Mouse (Mus musculus) intestine, embryonic 15.5 days (tissue): ENCODE data around the gene Enthd1. TPM values are rescaled to one million over a fixed set of nuclear protein-coding genes. Genes with fewer than 3 reads are reported as not detected.

Experiments used
- ATAC-seq: fragments of 200-750 bp; cut with Nextera tagmentation; 2 replicates; pipeline ENCODE4 v1.8.0; 2017; ENCODE audit warnings: moderate TSS enrichment, moderate library complexity
- H3K27ac ChIP-seq: fragments of 300-500 bp; sonication (generic); 2 replicates; pipeline ENCODE4 v1.5.1; 2015; ENCODE audit warnings: mild to moderate bottlenecking, inconsistent platforms
- H3K27me3 ChIP-seq: fragments of 300-500 bp; sonication (generic); replicated peaks from 2 replicates; pipeline ENCODE4 v1.6.1; 2015; ENCODE audit warnings: inconsistent platforms
- H3K36me3 ChIP-seq: fragments of 300-500 bp; sonication (generic); 2 replicates; pipeline ENCODE4 v1.6.1; 2015; ENCODE audit warnings: inconsistent platforms
- H3K4me1 ChIP-seq: fragments of 300-500 bp; sonication (generic); replicated peaks from 2 replicates; pipeline ENCODE4 v1.6.1; 2015; ENCODE audit warnings: inconsistent platforms
- H3K4me2 ChIP-seq: fragments of 300-500 bp; sonication (generic); replicated peaks from 2 replicates; pipeline ENCODE4 v1.6.1; 2015; ENCODE audit warnings: mild to moderate bottlenecking, inconsistent platforms
- H3K4me3 ChIP-seq: fragments of 300-500 bp; sonication (generic); replicated peaks from 2 replicates; pipeline ENCODE4 v1.5.1; 2015; ENCODE audit warnings: inconsistent platforms
- H3K9ac ChIP-seq: fragments of 300-500 bp; sonication (generic); 2 replicates; pipeline ENCODE4 v1.6.1; 2015; ENCODE audit warnings: inconsistent platforms
- H3K9me3 ChIP-seq: fragments of 300-500 bp; sonication (generic); 2 replicates; pipeline ENCODE4 v1.6.1; 2016; ENCODE audit warnings: inconsistent platforms
- WGBS: fragments of 180-500 bp; shearing (Covaris S2); methylation state at CpG from one replicate; pipeline ENCODE4 v1.1.7; 2015; 5-methylcytosine and 5-hydroxymethylcytosine counted together
- polyA plus RNA-seq: library from polyadenylated mRNA; unstranded; fragments of >200 nt; fragmentation: Nextera tagmentation; extraction: Ambion mirVana; gene quantifications from 2 replicates; pipeline ENCODE4 v1.2.1, GENCODE M21; 2015

Gene Enthd1
- not detected in 2 replicates for polyA plus RNA-seq

GRCm38 (mm10) chr15:80565106-80565665 lies at the start of gene Enthd1:
Gene Enthd1, minus strand, starts transcription at chr15:80565156.
- Histone ChIP-seq H3K27ac (no peak within 1 kb of the TSS), H3K9me3 (no peaks in the 10 kb centered on the region), H3K4me1 (no peaks in the 10 kb centered on the region), H3K4me3 (no peak within 1 kb of the TSS), H3K9ac (no peak within 1 kb of the TSS), H3K27me3 (no peaks in the 10 kb centered on the region), H3K36me3 (no peaks in the 10 kb centered on the region), H3K4me2 (no peak within 1 kb of the TSS)
- 88% methylated on average over 19 of the region's 19 CpGs for WGBS
- no peak for ATAC-seq

- Histone ChIP-seq H3K36me3 (no peaks in the 10 kb centered on the region), H3K4me1 (0 out of 2 replicates have a peak, but pooled peaks cover 3% of the 10 kb centered on the region), H3K9me3 (no peaks in the 10 kb centered on the region), H3K9ac (no peak overlapping the region), H3K4me2 (no peak overlapping the region), H3K27ac (no peak overlapping the region), H3K27me3 (peaks cover 3% of the 10 kb centered on the region; the same call in 1 of the 2 replicates), H3K4me3 (no peak overlapping the region)
- 59% methylated on average over 5 of the region's 5 CpGs for WGBS
- ATAC-seq, result no peak
These were observed 48.9 kb upstream of the Enthd1 start for GRCm38 (mm10) chr15:80613904-80614303.

- Histone ChIP-seq H3K9ac (no peak overlapping the region), H3K9me3 (no peaks in the 10 kb centered on the region), H3K27ac (no peak overlapping the region), H3K4me1 (0 out of 2 replicates have a peak, but pooled peaks cover 3% of the 10 kb centered on the region), H3K27me3 (peaks cover 3% of the 10 kb centered on the region; the same call in 1 of the 2 replicates), H3K36me3 (no peaks in the 10 kb centered on the region), H3K4me2 (no peak overlapping the region), H3K4me3 (no peak overlapping the region)
- no peak for ATAC-seq
- 69% methylated on average over 5 of the region's 5 CpGs for WGBS
These were observed 46.5 kb upstream of the Enthd1 start for GRCm38 (mm10) chr15:80611478-80611877.

GRCm38 (mm10) chr15:80610335-80610734 lies 45.4 kb upstream of the Enthd1 start:
- Histone ChIP-seq H3K27me3 (no peaks in the 10 kb centered on the region), H3K9me3 (no peaks in the 10 kb centered on the region), H3K9ac (no peak overlapping the region), H3K4me1 (no peaks in the 10 kb centered on the region), H3K27ac (no peak overlapping the region), H3K4me2 (no peak overlapping the region), H3K4me3 (no peak overlapping the region), H3K36me3 (no peaks in the 10 kb centered on the region)
- no peak for ATAC-seq
- 62% methylated on average over 2 of the region's 2 CpGs for WGBS

- no peak overlapping the region for H3K4me2 ChIP-seq
- H3K4me1 ChIP-seq, result no peaks in the 10 kb centered on the region
- no peaks in the 10 kb centered on the region for H3K9me3 ChIP-seq
- no peak overlapping the region for H3K27ac ChIP-seq
- no peak overlapping the region for H3K9ac ChIP-seq
- ATAC-seq, result no peak
- no peaks in the 10 kb centered on the region for H3K27me3 ChIP-seq
- H3K36me3 ChIP-seq, result no peaks in the 10 kb centered on the region
- H3K4me3 ChIP-seq, result no peak overlapping the region
- WGBS, result 77% methylated on average over 3 of the region's 3 CpGs
These were observed 43.0 kb upstream of the Enthd1 start for GRCm38 (mm10) chr15:80607970-80608369.

- Histone ChIP-seq H3K4me2 (no peak overlapping the region), H3K4me1 (no peaks in the 10 kb centered on the region), H3K36me3 (no peaks in the 10 kb centered on the region), H3K9ac (no peak overlapping the region), H3K27me3 (no peaks in the 10 kb centered on the region), H3K9me3 (no peaks in the 10 kb centered on the region), H3K27ac (no peak overlapping the region), H3K4me3 (no peak overlapping the region)
- ATAC-seq, result no peak
- 87% methylated on average over 6 of the region's 6 CpGs for WGBS
These were observed 39.1 kb upstream of the Enthd1 start for GRCm38 (mm10) chr15:80604026-80604425.

- Histone ChIP-seq H3K27me3 (no peaks in the 10 kb centered on the region), H3K4me2 (no peak overlapping the region), H3K4me1 (no peaks in the 10 kb centered on the region), H3K27ac (no peak overlapping the region), H3K4me3 (no peak overlapping the region), H3K9ac (no peak overlapping the region), H3K36me3 (no peaks in the 10 kb centered on the region), H3K9me3 (no peaks in the 10 kb centered on the region)
- WGBS, result 69% methylated on average over 7 of the region's 7 CpGs
- no peak for ATAC-seq
These were observed 37.5 kb upstream of the Enthd1 start for GRCm38 (mm10) chr15:80602487-80602886.

GRCm38 (mm10) chr15:80601456-80601855 lies 36.5 kb upstream of the Enthd1 start:
- Histone ChIP-seq H3K4me3 (no peak overlapping the region), H3K9ac (no peak overlapping the region), H3K36me3 (no peaks in the 10 kb centered on the region), H3K27ac (no peak overlapping the region), H3K4me1 (no peaks in the 10 kb centered on the region), H3K9me3 (no peaks in the 10 kb centered on the region), H3K4me2 (no peak overlapping the region), H3K27me3 (no peaks in the 10 kb centered on the region)
- ATAC-seq, result no peak
- WGBS, result 68% methylated on average over 7 of the region's 7 CpGs

GRCm38 (mm10) chr15:80599843-80600242 lies 34.9 kb upstream of the Enthd1 start:
- no peaks in the 10 kb centered on the region for H3K4me1 ChIP-seq
- no peaks in the 10 kb centered on the region for H3K27me3 ChIP-seq
- no peak overlapping the region for H3K9ac ChIP-seq
- no peak overlapping the region for H3K27ac ChIP-seq
- no peak overlapping the region for H3K4me2 ChIP-seq
- H3K9me3 ChIP-seq, result no peaks in the 10 kb centered on the region
- WGBS, result 72% methylated on average over 4 of the region's 4 CpGs
- H3K36me3 ChIP-seq, result no peaks in the 10 kb centered on the region
- no peak for ATAC-seq
- H3K4me3 ChIP-seq, result no peak overlapping the region

- H3K4me3 ChIP-seq, result no peak overlapping the region
- ATAC-seq, result peak; percentile 88
- no peak overlapping the region for H3K9ac ChIP-seq
- no peaks in the 10 kb centered on the region for H3K9me3 ChIP-seq
- H3K27ac ChIP-seq, result no peak overlapping the region
- WGBS, result 26% methylated on average over 16 of the region's 16 CpGs
- no peaks in the 10 kb centered on the region for H3K27me3 ChIP-seq
- peak overlapping the region; percentile 22 for H3K4me2 ChIP-seq
- H3K36me3 ChIP-seq, result no peaks in the 10 kb centered on the region
- H3K4me1 ChIP-seq, result no peaks in the 10 kb centered on the region
These were observed 34.3 kb upstream of the Enthd1 start for GRCm38 (mm10) chr15:80599213-80599750.

- peak; percentile 36; the same call in 1 of the 2 replicates for ATAC-seq
- H3K9me3 ChIP-seq, result no peaks in the 10 kb centered on the region
- H3K36me3 ChIP-seq, result no peaks in the 10 kb centered on the region
- H3K27me3 ChIP-seq, result no peaks in the 10 kb centered on the region
- peak overlapping the region; percentile 22 for H3K4me2 ChIP-seq
- no peak overlapping the region for H3K9ac ChIP-seq
- 66% methylated on average over 12 of the region's 12 CpGs for WGBS
- no peak overlapping the region for H3K27ac ChIP-seq
- no peaks in the 10 kb centered on the region for H3K4me1 ChIP-seq
- H3K4me3 ChIP-seq, result no peak overlapping the region
These were observed 33.8 kb upstream of the Enthd1 start for GRCm38 (mm10) chr15:80598750-80599149.

- no peaks in the 10 kb centered on the region for H3K27me3 ChIP-seq
- H3K4me1 ChIP-seq, result no peaks in the 10 kb centered on the region
- H3K9me3 ChIP-seq, result no peaks in the 10 kb centered on the region
- no peaks in the 10 kb centered on the region for H3K36me3 ChIP-seq
- 64% methylated on average over 5 of the region's 5 CpGs for WGBS
- no peak overlapping the region for H3K4me2 ChIP-seq
- H3K4me3 ChIP-seq, result no peak overlapping the region
- H3K9ac ChIP-seq, result no peak overlapping the region
- ATAC-seq, result no peak
- H3K27ac ChIP-seq, result no peak overlapping the region
These were observed 28.9 kb upstream of the Enthd1 start for GRCm38 (mm10) chr15:80593877-80594276.

GRCm38 (mm10) chr15:80592737-80593136 lies 27.8 kb upstream of the Enthd1 start:
- Histone ChIP-seq H3K27me3 (no peaks in the 10 kb centered on the region), H3K36me3 (no peaks in the 10 kb centered on the region), H3K27ac (no peak overlapping the region), H3K9me3 (no peaks in the 10 kb centered on the region), H3K9ac (no peak overlapping the region), H3K4me1 (no peaks in the 10 kb centered on the region), H3K4me2 (no peak overlapping the region), H3K4me3 (no peak overlapping the region)
- 85% methylated on average over 6 of the region's 6 CpGs for WGBS
- ATAC-seq, result no peak
